Mouse (Mus musculus) thymus, adult 2 months (tissue): ENCODE measurements around the gene Dnah8.

Experiments
- CTCF ChIP-seq: fragments of 200-500 bp; IDR thresholded peaks from 2 replicates; pipeline ENCODE4 v1.5.1; 2012; ENCODE audit warnings: mild to moderate bottlenecking, control low read depth, low read length, moderate library complexity, borderline replicate concordance; ENCODE audit not compliant: control insufficient read depth, poor library complexity, insufficient read depth; ENCODE audit errors: extremely low read depth
- POLR2A ChIP-seq: fragments of 200-500 bp; IDR thresholded peaks from 2 replicates; pipeline ENCODE4 v1.6.1; 2012; ENCODE audit warnings: mild to moderate bottlenecking, low read length, control low read depth, moderate library complexity; ENCODE audit not compliant: control insufficient read depth, poor library complexity, insufficient read depth; ENCODE audit errors: extremely low read depth

- TF ChIP-seq POLR2A = no peak
- TF ChIP-seq CTCF = no peak
Observed at GRCm38 (mm10) chr17:30606206-30606605, 17.9 kb upstream of the Dnah8 start.
